Mouse (Mus musculus) liver, embryonic 12.5 days (tissue): ENCODE data around the gene Acyp1. TPM values are rescaled to one million over a fixed set of nuclear protein-coding genes. Genes with fewer than 3 reads are reported as not detected.
"Not testable (repeated sequence)": the region's sequence is repeated elsewhere in the genome, so short reads cannot be mapped to it uniquely, and the experiment has no call there.

Experiments
- ATAC-seq: fragments of 200-750 bp; cut with Nextera tagmentation; 2 replicates; pipeline ENCODE4 v1.8.0; 2017; ENCODE audit warnings: moderate number of reproducible peaks, mild to moderate bottlenecking, moderate library complexity
- H3K27ac ChIP-seq: fragments of 300-500 bp; sonication (generic); 2 replicates; pipeline ENCODE4 v1.5.1; 2016; ENCODE audit warnings: mild to moderate bottlenecking
- H3K27me3 ChIP-seq: fragments of 300-500 bp; sonication (generic); replicated peaks from 2 replicates; pipeline ENCODE4 v1.6.1; 2016; ENCODE audit warnings: mild to moderate bottlenecking, moderate library complexity
- H3K36me3 ChIP-seq: fragments of 300-500 bp; sonication (generic); 2 replicates; pipeline ENCODE4 v1.6.1; 2016; ENCODE audit warnings: mild to moderate bottlenecking, moderate library complexity
- H3K4me1 ChIP-seq: fragments of 300-500 bp; sonication (generic); 2 replicates; pipeline ENCODE4 v1.6.1; 2016
- H3K4me2 ChIP-seq: fragments of 300-500 bp; sonication (generic); 2 replicates; pipeline ENCODE4 v1.6.1; 2016; ENCODE audit warnings: mild to moderate bottlenecking, moderate library complexity
- H3K4me3 ChIP-seq: fragments of 300-500 bp; sonication (generic); 2 replicates; pipeline ENCODE4 v1.5.1; 2016; ENCODE audit warnings: mild to moderate bottlenecking, moderate library complexity
- H3K9ac ChIP-seq: fragments of 300-500 bp; sonication (generic); 2 replicates; pipeline ENCODE4 v1.6.1; 2016; ENCODE audit warnings: mild to moderate bottlenecking, moderate library complexity
- H3K9me3 ChIP-seq: fragments of 300-500 bp; sonication (generic); replicated peaks from 2 replicates; pipeline ENCODE4 v1.6.1; 2016; ENCODE audit warnings: mild to moderate bottlenecking, moderate library complexity
- WGBS: fragments of 180-500 bp; shearing (Covaris S2); methylation state at CpG from one replicate; pipeline ENCODE4 v1.1.7; 2016; ENCODE audit not compliant: insufficient replicate concordance; 5-methylcytosine and 5-hydroxymethylcytosine counted together
- polyA plus RNA-seq: library from polyadenylated mRNA; unstranded; fragments of >200 nt; fragmentation: Nextera tagmentation; extraction: Ambion mirVana; gene quantifications from 2 replicates; pipeline ENCODE4 v1.2.1, GENCODE M21; 2016

Acyp1 gene
- polyA plus RNA-seq, 1 experiment from 2014 or later, result 76.1 TPM

DNA sequence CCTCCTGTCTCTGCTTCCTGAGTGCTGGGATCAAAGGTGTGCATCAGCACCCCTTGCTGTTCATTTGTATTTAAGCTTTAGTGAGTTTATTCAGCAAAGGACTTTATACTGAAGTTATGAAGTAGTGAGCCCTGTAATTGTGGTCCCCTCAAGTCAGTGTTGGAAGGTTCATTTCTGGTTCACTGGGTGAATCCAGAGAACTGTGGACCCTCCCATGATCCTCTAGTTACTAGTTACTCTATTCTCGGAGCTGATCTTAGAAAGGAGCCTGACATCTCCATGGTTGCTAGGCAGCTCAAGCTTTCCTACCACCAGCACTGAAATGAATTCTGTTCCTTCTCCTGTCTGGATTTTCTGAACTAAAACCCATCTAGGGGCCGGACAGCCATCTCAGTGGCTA, 7.3 kb upstream of the Acyp1 start:
- H3K4me3 ChIP-seq, result no peak overlapping the region
- H3K36me3 ChIP-seq, result peaks cover 12% of the 10 kb centered on the region
- H3K9ac ChIP-seq, result no peak overlapping the region
- no peaks in the 10 kb centered on the region for H3K4me1 ChIP-seq
- WGBS, result 69% methylated on average over 2 of the region's 2 CpGs
- H3K9me3 ChIP-seq, result peaks cover 8% of the 10 kb centered on the region; the same call in 1 of the 2 replicates
- H3K27me3 ChIP-seq, result peaks cover 10% of the 10 kb centered on the region
- no peak overlapping the region for H3K4me2 ChIP-seq
- no peak overlapping the region for H3K27ac ChIP-seq
- no peak for ATAC-seq

- Histone ChIP-seq H3K4me3 (no peak overlapping the region), H3K9me3 (peaks cover 8% of the 10 kb centered on the region; the same call in 1 of the 2 replicates), H3K27ac (no peak overlapping the region), H3K36me3 (no peaks in the 10 kb centered on the region), H3K4me2 (no peak overlapping the region), H3K27me3 (peaks cover 36% of the 10 kb centered on the region), H3K4me1 (peaks cover 12% of the 10 kb centered on the region), H3K9ac (no peak overlapping the region)
- ATAC-seq, result no peak
Observed at GRCm38 (mm10) chr12:85292906-85293305, 4.7 kb upstream of the Acyp1 start.

GRCm38 (mm10) chr12:85292288-85292687, 4.0 kb upstream of the Acyp1 start:
- ATAC-seq, result no peak
- no peak overlapping the region for H3K4me2 ChIP-seq
- H3K4me1 ChIP-seq, result peaks cover 18% of the 10 kb centered on the region
- no peaks in the 10 kb centered on the region for H3K36me3 ChIP-seq
- H3K4me3 ChIP-seq, result no peak overlapping the region
- no peak overlapping the region for H3K9ac ChIP-seq
- H3K9me3 ChIP-seq, result peaks cover 8% of the 10 kb centered on the region; the same call in 1 of the 2 replicates
- peaks cover 43% of the 10 kb centered on the region for H3K27me3 ChIP-seq
- H3K27ac ChIP-seq, result no peak overlapping the region
- WGBS, result 65% methylated on average over 6 of the region's 6 CpGs

DNA sequence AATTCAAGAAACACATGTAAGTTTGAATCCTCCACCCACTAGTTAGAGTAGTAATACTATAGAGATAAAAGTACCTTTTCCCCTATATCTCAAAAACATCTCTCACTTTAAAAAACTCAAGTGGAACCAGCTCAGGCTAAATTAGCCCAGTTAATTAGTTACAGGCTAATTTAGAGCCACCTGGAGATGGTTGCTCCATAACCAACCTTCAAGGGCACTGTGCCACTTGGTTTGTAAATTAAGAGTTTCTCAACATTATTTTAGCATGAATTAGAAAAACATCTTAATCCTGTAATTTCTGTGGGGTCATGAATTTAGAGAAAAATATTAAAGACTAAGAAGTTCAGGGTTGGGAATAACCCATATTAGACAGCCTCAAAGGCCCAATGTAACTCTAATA, 3.3 kb upstream of the Acyp1 start:
- Histone ChIP-seq H3K36me3 (no peaks in the 10 kb centered on the region), H3K4me3 (no peak overlapping the region), H3K4me2 (no peak overlapping the region), H3K27ac (no peak overlapping the region), H3K27me3 (peaks cover 44% of the 10 kb centered on the region), H3K9me3 (peaks cover 8% of the 10 kb centered on the region; the same call in 1 of the 2 replicates), H3K9ac (no peak overlapping the region), H3K4me1 (peaks cover 18% of the 10 kb centered on the region)
- no peak for ATAC-seq

DNA sequence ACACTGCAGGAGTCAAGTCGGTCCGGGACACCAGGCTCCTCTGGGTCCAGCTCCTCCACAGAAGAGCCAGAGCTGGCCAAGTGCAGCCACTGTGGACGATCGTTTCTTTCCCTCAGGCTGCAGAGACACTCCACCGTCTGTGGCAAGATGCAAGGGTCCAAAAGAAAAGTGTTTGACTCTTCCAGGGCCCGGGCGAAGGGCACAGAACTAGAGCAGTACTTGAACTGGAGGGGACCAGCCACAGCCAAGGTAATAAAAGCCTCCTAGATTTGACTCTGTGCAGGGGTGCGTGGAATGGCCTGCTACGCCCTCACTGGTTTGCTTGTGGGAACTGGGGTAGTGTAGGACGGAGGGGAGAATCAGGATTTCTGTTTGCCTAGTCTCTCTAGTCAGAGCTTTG, 2.4 kb upstream of the Acyp1 start:
- WGBS, result 71% methylated on average over 10 of the region's 10 CpGs
- Histone ChIP-seq H3K4me2 (no peak overlapping the region), H3K9me3 (peaks cover 8% of the 10 kb centered on the region; the same call in 1 of the 2 replicates), H3K27me3 (peaks cover 40% of the 10 kb centered on the region), H3K27ac (no peak overlapping the region), H3K4me3 (no peak overlapping the region), H3K36me3 (no peaks in the 10 kb centered on the region), H3K9ac (no peak overlapping the region), H3K4me1 (peaks cover 18% of the 10 kb centered on the region)
- ATAC-seq, result no peak

GRCm38 (mm10) chr12:85289157-85290000, 1.1 kb upstream of the Acyp1 start:
- Histone ChIP-seq H3K4me3 (peak overlapping the region; percentile 62; the same call in 1 of the 2 replicates), H3K4me2 (peak overlapping the region; percentile 71), H3K9ac (no peak overlapping the region), H3K4me1 (peaks cover 18% of the 10 kb centered on the region), H3K27me3 (peaks cover 40% of the 10 kb centered on the region), H3K27ac (no peak overlapping the region), H3K36me3 (no peaks in the 10 kb centered on the region), H3K9me3 (peaks cover 5% of the 10 kb centered on the region; the same call in 1 of the 2 replicates)
- WGBS, result 54% methylated on average over 24 of the region's 24 CpGs
- ATAC-seq, result no peak

GRCm38 (mm10) chr12:85288486-85289156, 383 bp upstream of the Acyp1 start, which contains the start of gene Zc2hc1c:
TSS of gene Zc2hc1c (plus strand) at chr12:85288591.
- no peaks in the 10 kb centered on the region for H3K9me3 ChIP-seq
- WGBS, result 7% methylated on average over 31 of the region's 31 CpGs
- H3K9ac ChIP-seq, result peak within 1 kb of the TSS; percentile 52
- ATAC-seq, result peak; percentile 80
- H3K27ac ChIP-seq, result peak within 1 kb of the TSS; percentile 7; the same call in 1 of the 2 replicates
- H3K4me1 ChIP-seq, result peaks cover 18% of the 10 kb centered on the region
- H3K36me3 ChIP-seq, result no peaks in the 10 kb centered on the region
- peak within 1 kb of the TSS; percentile 71 for H3K4me2 ChIP-seq
- H3K27me3 ChIP-seq, result peaks cover 40% of the 10 kb centered on the region
- peak within 1 kb of the TSS; percentile 62 for H3K4me3 ChIP-seq

GRCm38 (mm10) chr12:85286941-85287340, 1.3 kb downstream of the Acyp1 start:
- Histone ChIP-seq H3K36me3 (no peaks in the 10 kb centered on the region), H3K4me2 (no peak overlapping the region), H3K9ac (no peak overlapping the region), H3K4me1 (peaks cover 18% of the 10 kb centered on the region), H3K27me3 (peaks cover 40% of the 10 kb centered on the region), H3K4me3 (no peak overlapping the region), H3K27ac (no peak overlapping the region), H3K9me3 (no peaks in the 10 kb centered on the region)
- WGBS, result 37% methylated on average over 5 of the region's 5 CpGs
- no peak for ATAC-seq

- Histone ChIP-seq H3K36me3 (no peaks in the 10 kb centered on the region), H3K4me3 (no peak overlapping the region), H3K9ac (no peak overlapping the region), H3K27me3 (peaks cover 29% of the 10 kb centered on the region), H3K4me2 (no peak overlapping the region), H3K9me3 (no peaks in the 10 kb centered on the region), H3K4me1 (peaks cover 31% of the 10 kb centered on the region), H3K27ac (no peak overlapping the region)
- ATAC-seq, result no peak
- 79% methylated on average over 4 of the region's 4 CpGs for WGBS
Observed at GRCm38 (mm10) chr12:85284996-85285395, 3.2 kb downstream of the Acyp1 start.

DNA sequence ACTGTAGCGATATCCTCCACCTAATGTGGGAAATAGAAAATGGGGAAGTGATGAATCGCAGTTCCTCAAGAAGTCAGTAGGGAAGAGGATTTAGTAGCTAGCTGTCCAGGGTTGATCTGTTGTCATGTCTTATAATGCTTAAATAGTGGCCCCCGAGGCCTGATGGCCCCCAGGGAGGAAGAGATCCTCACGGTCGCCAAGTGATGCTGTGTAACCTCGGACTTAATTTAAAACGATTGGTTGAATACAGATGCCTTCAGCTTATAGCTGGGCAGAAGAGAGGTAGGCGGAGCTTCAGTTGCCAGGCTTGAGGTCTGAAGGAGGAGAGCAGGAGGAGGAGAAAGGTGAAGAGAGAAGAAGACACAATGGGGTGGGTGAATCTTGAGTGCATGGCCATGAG, 3.9 kb downstream of the Acyp1 start:
- H3K27me3 ChIP-seq, result peaks cover 22% of the 10 kb centered on the region
- no peak overlapping the region for H3K27ac ChIP-seq
- no peak overlapping the region for H3K4me3 ChIP-seq
- H3K9me3 ChIP-seq, result no peaks in the 10 kb centered on the region
- H3K9ac ChIP-seq, result no peak overlapping the region
- no peak for ATAC-seq
- H3K36me3 ChIP-seq, result no peaks in the 10 kb centered on the region
- no peak overlapping the region for H3K4me2 ChIP-seq
- H3K4me1 ChIP-seq, result peaks cover 35% of the 10 kb centered on the region
- 39% methylated on average over 8 of the region's 8 CpGs for WGBS

DNA sequence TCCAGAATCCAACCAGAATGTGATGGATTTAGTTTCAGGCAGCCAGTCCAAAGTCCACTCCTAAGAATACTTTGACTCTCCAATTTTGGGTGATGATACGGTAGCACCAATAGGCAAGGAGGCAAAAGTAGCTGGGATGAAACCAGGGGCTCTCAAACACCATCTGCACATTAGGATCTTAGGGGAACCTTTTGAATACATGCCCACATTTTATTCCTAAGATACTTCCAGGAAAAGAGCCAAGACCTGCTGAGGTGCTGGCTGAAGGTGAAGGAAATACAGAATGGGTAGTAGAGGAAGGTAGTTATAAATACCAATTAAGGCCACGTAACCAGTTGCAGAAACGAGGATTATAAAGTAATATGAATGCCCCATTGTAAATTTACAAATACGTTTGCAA, 6.5 kb downstream of the Acyp1 start:
- not testable (repeated sequence) for H3K9me3 ChIP-seq, ATAC-seq, H3K36me3 ChIP-seq, H3K4me3 ChIP-seq, H3K27me3 ChIP-seq, H3K9ac ChIP-seq
- 72% methylated on average over 2 of the region's 4 CpGs for WGBS
- Histone ChIP-seq H3K4me1 (peaks cover 36% of the 10 kb centered on the region), H3K4me2 (peak overlapping the region; percentile 71; the same call in 1 of the 2 replicates), H3K27ac (peak overlapping the region; percentile 25; the same call in 1 of the 2 replicates)
